Mouse (Mus musculus) left cerebral cortex, postnatal 10 days (tissue): ENCODE results near the gene Lsm8. TPM values are rescaled to one million over a fixed set of nuclear protein-coding genes. Genes with fewer than 3 reads are reported as not detected.
"Not testable (repeated sequence)": the region's sequence is repeated elsewhere in the genome, so short reads cannot be mapped to it uniquely, and the experiment has no call there.

Experiments
- DNase-seq, 2 experiments: peaks; one replicate each; pipeline ENCODE4 v3.0.0; 2021 to 2022; ENCODE audit warnings: low spot score in 2 of 2, mixed read lengths in 1 of 2; ENCODE audit errors: extremely low spot score in 1 of 2
- intact Hi-C: fragments of 180-260 bp; cut with DNase I; formaldehyde crosslinking; loops from one replicate; pipeline ENCODE4 v1.15.1; 2025
- total RNA-seq, 2 experiments: library from RNA; stranded (reverse); gene quantifications; 2 replicates each; pipeline ENCODE4 v1.2.3; 2021

Lsm8 gene
- total RNA-seq, result 10 to 100 TPM; 34.1 to 36.4 TPM

- intact Hi-C loops, result no loop called here
- peak; percentile 96 to 98 for DNase-seq
Observed at GRCm38 (mm10) chr6:18848051-18848701, at the start of gene Lsm8. TSS of gene Lsm8 (plus strand) at chr6:18848579.

- intact Hi-C loops, result no loop called here
- DNase-seq, result no peak
Observed at GRCm38 (mm10) chr6:18800869-18801511, 47.4 kb upstream of the Lsm8 start.

- intact Hi-C loops, result no loop called here
- no peak for DNase-seq
Observed at GRCm38 (mm10) chr6:18812623-18813022, 35.8 kb upstream of the Lsm8 start.

DNA sequence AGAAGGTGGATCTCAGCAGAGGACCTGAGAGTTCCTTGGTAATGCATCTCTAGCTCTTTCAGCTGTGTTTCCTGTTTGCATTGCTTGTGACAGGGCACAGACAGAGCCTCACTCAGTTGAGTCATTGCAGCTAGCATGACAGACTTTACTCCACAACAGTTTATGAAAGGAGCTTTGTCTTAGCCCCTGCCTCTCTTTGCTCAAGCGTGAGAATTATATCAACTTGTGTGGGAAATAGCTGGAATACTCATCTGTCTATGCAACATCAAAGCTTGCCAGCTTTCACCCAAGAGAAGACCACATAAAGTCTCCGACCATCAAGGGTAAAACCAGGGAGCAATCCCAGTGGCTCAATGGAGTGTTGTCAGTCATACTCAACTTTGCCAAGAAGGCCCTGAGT lies 32.8 kb upstream of the Lsm8 start:
- intact Hi-C loops, result loop anchor here (5.0 kb wide), 2 partner anchors 303 to 418 kb away; partner anchors contain the start of gene Cttnbp2
- no peak for DNase-seq

DNA sequence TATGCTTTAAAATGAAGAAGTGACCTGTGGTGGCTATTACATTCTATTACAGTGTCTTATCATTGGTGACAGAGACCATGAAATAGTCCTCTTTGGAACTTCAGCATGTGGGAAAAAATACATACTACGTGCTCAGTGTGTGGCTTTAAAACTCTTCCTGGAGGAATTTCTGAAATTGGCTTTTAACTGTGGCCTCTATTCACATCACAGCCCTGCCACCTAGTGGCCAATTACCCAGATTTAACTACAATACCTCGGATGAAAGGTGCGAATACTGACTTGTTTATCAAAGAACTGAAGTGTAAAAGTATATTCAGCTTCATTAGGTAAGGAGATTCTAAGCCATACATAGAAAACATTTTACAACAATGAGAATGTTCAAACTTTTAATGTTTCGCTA lies 29.0 kb upstream of the Lsm8 start:
- intact Hi-C loops, result loop anchor here (5.0 kb wide), 2 partner anchors 307 to 422 kb away; partner anchors contain the start of gene Cttnbp2
- peak; percentile 42 to 62 for DNase-seq

DNA sequence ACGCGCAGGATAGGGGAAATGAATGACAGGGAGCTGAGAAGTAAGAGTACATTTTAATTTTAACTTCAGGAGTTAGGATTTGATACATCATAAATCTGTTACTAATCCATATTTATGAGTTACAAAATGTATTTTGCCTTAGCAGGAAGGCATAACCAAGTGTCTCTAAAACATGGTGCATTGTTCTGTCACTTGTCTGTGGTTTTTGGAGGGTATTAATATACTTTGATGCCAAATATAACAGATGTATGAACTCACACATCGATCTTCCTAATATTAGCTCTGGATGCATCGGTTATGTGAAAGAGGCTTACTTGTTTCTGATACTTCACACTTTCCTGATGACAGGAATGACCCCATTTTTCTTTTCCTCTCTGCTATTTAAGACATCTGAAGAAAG lies 28.1 kb upstream of the Lsm8 start:
- no peak for DNase-seq
- intact Hi-C loops, result loop anchor here (10.0 kb wide), 1 partner anchor 735 kb away; no protein-coding TSS in a partner anchor

DNA sequence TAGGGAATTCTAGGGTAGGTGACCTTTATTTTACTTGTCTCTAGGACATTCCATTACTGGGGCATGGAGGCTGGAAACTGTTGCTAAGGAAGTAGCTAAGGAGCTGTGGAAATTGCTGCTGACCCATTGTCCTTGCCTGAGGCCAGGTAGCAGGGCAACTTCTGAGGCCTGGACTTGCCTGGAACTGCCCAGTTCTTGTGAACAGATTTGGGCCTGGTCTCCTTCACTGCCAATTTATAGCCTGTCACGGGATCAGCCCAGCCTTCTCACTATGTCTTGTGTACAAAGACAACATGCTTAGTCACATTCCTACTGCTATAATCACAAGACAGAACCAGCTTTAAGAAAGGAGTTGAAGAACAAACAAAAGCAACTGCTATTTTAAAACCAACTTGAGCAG lies 25.6 kb upstream of the Lsm8 start:
- intact Hi-C loops, result loop anchor here (10.0 kb wide), 1 partner anchor 738 kb away; no protein-coding TSS in a partner anchor
- no peak for DNase-seq

GRCm38 (mm10) chr6:18832958-18833357 lies 15.4 kb upstream of the Lsm8 start:
- intact Hi-C loops, result no loop called here
- no peak for DNase-seq

DNA sequence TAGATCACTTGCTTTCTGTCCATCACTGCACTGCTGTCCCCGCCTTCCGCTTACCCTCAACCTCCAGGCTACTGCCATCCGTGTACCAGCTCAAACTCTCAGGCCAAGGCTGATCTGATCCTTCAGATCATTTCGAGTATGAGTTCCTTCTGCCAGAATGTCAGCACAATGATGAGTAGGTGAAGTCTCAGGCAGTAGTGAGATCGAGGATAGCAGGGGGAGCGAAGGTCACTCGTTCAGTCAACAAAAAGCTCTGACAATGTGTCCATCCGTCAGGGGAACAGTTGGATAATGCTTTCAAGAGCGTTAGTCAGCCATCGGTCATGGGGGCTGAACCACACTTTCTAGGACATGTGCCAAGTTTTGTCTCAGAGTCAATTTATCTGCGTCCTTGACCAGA lies 3.9 kb upstream of the Lsm8 start:
- DNase-seq, intact Hi-C loops: not testable (repeated sequence)

DNA sequence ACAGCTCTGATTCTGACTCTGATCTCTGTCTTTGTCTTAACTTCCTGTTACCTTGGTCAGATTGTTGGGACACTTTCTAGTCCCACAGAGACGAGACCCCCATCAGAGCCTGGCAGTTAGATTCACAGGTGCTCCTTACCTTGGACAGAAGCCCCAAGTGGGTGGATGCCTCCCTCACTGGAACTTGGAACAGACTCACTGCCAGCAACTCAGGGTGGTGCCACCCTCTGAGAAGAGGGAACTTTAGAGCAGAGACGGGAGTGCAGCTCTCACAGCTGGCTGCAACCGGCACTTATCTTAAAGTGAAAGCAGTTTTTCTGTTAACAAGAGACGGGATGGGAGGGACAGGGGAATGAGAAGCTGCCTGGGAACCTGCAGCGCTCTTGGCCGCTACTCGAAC lies 2.8 kb upstream of the Lsm8 start:
- intact Hi-C loops, DNase-seq: not testable (repeated sequence)

- intact Hi-C loops, result no loop called here
- no peak for DNase-seq
Observed at GRCm38 (mm10) chr6:18848702-18849061, 303 bp downstream of the Lsm8 start.

DNA sequence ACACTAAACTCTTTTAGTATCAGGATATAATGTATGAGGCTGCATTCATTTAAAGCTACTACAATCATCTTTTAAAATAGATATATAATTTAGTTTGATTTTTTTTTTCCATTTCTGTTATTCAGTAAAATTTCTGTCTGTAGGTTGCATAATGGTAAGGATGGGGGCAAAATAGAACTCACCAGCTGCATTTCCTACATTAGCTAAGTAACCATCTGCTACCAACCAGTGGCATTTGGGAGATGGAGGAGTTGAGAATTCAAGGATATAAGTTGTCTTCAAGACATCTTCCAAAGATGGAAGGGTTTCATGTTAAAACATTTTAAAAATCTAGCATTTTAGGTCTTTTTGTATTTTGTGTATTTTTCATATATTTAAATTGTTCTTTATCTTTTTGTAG lies 6.9 kb downstream of the Lsm8 start:
- DNase-seq, result no peak
- intact Hi-C loops, result no loop called here

GRCm38 (mm10) chr6:18856487-18857078 lies 8.2 kb downstream of the Lsm8 start:
- intact Hi-C loops, result no loop called here
- no peak for DNase-seq

DNA sequence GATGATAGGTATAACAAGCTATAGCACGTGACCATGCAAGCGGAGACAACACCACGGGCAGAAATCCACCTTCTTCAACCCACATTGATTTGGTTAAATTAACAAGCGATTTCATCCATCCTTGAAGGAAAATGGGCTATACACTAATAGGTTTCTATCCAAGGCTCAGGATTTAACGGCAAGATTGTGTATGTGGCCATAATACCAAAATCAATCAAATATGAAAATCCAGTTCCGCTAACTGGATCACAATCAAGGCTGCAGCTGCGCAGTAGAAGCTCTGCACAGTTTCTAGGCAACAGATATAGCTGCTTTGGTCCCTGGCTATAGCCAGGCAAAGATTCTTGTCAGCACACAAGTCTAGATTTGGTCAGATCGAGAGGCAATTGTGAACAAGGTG lies 17.6 kb downstream of the Lsm8 start, which contains the start of gene Ankrd7:
Ankrd7 (plus strand) TSS at position 301 of the 400 bp plus-strand sequence.
- DNase-seq, result no peak
- intact Hi-C loops, result no loop called here

DNA sequence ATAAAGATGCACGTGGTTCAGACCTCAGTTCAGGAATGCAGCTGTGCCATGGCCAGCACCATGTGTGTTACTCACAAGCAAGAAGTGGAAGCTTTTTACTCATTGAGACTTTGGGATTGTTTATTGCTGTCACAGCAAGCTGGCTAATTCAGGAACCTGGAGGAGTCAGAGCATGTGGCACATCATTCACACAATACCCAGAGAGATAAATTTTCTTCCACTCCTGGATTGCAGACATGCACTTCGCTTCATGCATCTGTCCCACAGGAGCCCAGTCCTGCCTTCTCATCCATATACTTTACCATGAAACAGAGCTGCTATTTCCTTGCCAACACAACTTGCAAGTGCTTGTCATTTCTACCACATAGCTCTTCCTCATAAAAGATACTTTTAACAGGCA lies 40.7 kb downstream of the Lsm8 start:
- no peak for DNase-seq
- intact Hi-C loops, result no loop called here

GRCm38 (mm10) chr6:18894142-18894541 lies 45.8 kb downstream of the Lsm8 start:
- intact Hi-C loops, result no loop called here
- DNase-seq, result no peak
